Mouse (Mus musculus): ENCODE data around the gene Brwd1. TPM values are rescaled to one million over a fixed set of nuclear protein-coding genes. Genes with fewer than 3 reads are reported as not detected.

The Brwd1 gene
- polyA plus RNA-seq (2012; rRNA removed), result 79.9 and 86.7 TPM in 2 replicates

GRCm38 (mm10) chr16:96082301-96083178 lies at the start of gene Brwd1:
Gene Brwd1 (minus strand): TSS chr16:96082526.
- H3K4me1 ChIP-seq (ENCODE audit: control insufficient read depth, insufficient read depth, low read length), result peaks cover 12% of the 10 kb centered on the region
- peak within 1 kb of the TSS; percentile 90 for H3K4me3 ChIP-seq (replicated peaks; ENCODE audit: insufficient read depth, low read depth, low read length)
- H3K27me3 ChIP-seq (ENCODE audit: control insufficient read depth, insufficient read depth, low read length), result no peaks in the 10 kb centered on the region
- H3K27ac ChIP-seq (ENCODE audit: insufficient read depth, low read length), result peak within 1 kb of the TSS; percentile 86
- TF ChIP-seq CTCF (IDR thresholded peaks at IDR 0.05; ENCODE audit: borderline replicate concordance, insufficient read depth, low read depth, low read length) (no peak), POLR2A (IDR thresholded peaks at IDR 0.05; ENCODE audit: borderline replicate concordance, insufficient read depth, low read length) (peak; percentile 71)
- under 1% methylated on average over 102 of the region's 107 CpGs for WGBS
- DNase-seq, result peak; percentile 93 to 95

- Histone ChIP-seq H3K27ac (ENCODE audit: insufficient read depth, low read length) (peak overlapping the region; percentile 88), H3K4me3 (replicated peaks; ENCODE audit: insufficient read depth, low read depth, low read length) (peak overlapping the region; percentile 85), H3K27me3 (ENCODE audit: control insufficient read depth, insufficient read depth, low read length) (no peaks in the 10 kb centered on the region), H3K4me1 (ENCODE audit: control insufficient read depth, insufficient read depth, low read length) (no peaks in the 10 kb centered on the region)
- no peak for TF ChIP-seq POLR2A (IDR thresholded peaks at IDR 0.05; ENCODE audit: borderline replicate concordance, insufficient read depth, low read length)
- no peak for TF ChIP-seq CTCF (IDR thresholded peaks at IDR 0.05; ENCODE audit: borderline replicate concordance, insufficient read depth, low read depth, low read length)
- 3% methylated on average over 9 of the region's 9 CpGs for WGBS
- no peak for DNase-seq
These were observed 46.1 kb upstream of the Brwd1 start for GRCm38 (mm10) chr16:96128466-96128865.

- WGBS, result under 1% methylated on average over 65 of the region's 72 CpGs
- Histone ChIP-seq H3K27me3 (ENCODE audit: control insufficient read depth, insufficient read depth, low read length) (no peaks in the 10 kb centered on the region), H3K4me1 (ENCODE audit: control insufficient read depth, insufficient read depth, low read length) (no peaks in the 10 kb centered on the region), H3K27ac (ENCODE audit: insufficient read depth, low read length) (peak within 1 kb of the TSS; percentile 88), H3K4me3 (replicated peaks; ENCODE audit: insufficient read depth, low read depth, low read length) (peak within 1 kb of the TSS; percentile 85)
- peak; percentile 94 to 98 for DNase-seq
- TF ChIP-seq POLR2A (IDR thresholded peaks at IDR 0.05; ENCODE audit: borderline replicate concordance, insufficient read depth, low read length) (peak; percentile 97), CTCF (IDR thresholded peaks at IDR 0.05; ENCODE audit: borderline replicate concordance, insufficient read depth, low read depth, low read length) (no peak)
These were observed 45.5 kb upstream of the Brwd1 start, which contains the start of gene Hmgn1 for GRCm38 (mm10) chr16:96127657-96128344. Gene Hmgn1 (minus strand): TSS chr16:96127729.

GRCm38 (mm10) chr16:96127288-96127656 lies 44.9 kb upstream of the Brwd1 start:
- H3K4me3 ChIP-seq (replicated peaks; ENCODE audit: insufficient read depth, low read depth, low read length), result peak overlapping the region; percentile 85
- TF ChIP-seq POLR2A (IDR thresholded peaks at IDR 0.05; ENCODE audit: borderline replicate concordance, insufficient read depth, low read length) (no peak), CTCF (IDR thresholded peaks at IDR 0.05; ENCODE audit: borderline replicate concordance, insufficient read depth, low read depth, low read length) (no peak)
- under 1% methylated on average over 52 of the region's 52 CpGs for WGBS
- no peaks in the 10 kb centered on the region for H3K4me1 ChIP-seq (ENCODE audit: control insufficient read depth, insufficient read depth, low read length)
- H3K27me3 ChIP-seq (ENCODE audit: control insufficient read depth, insufficient read depth, low read length), result no peaks in the 10 kb centered on the region
- no peak for DNase-seq
- peak overlapping the region; percentile 63 for H3K27ac ChIP-seq (ENCODE audit: insufficient read depth, low read length)

- Histone ChIP-seq H3K4me3 (replicated peaks; ENCODE audit: insufficient read depth, low read depth, low read length) (peak overlapping the region; percentile 85), H3K27ac (ENCODE audit: insufficient read depth, low read length) (0 out of 2 replicates have a peak overlapping the region, but pooled peaks have one; percentile 63), H3K4me1 (ENCODE audit: control insufficient read depth, insufficient read depth, low read length) (no peaks in the 10 kb centered on the region), H3K27me3 (ENCODE audit: control insufficient read depth, insufficient read depth, low read length) (no peaks in the 10 kb centered on the region)
- 6% methylated on average over 19 of the region's 19 CpGs for WGBS
- no peak for TF ChIP-seq CTCF (IDR thresholded peaks at IDR 0.05; ENCODE audit: borderline replicate concordance, insufficient read depth, low read depth, low read length)
- TF ChIP-seq POLR2A (IDR thresholded peaks at IDR 0.05; ENCODE audit: borderline replicate concordance, insufficient read depth, low read length), result no peak
- peak in 1 of 2 experiments; percentile 33 for DNase-seq
These were observed 44.4 kb upstream of the Brwd1 start for GRCm38 (mm10) chr16:96126684-96127171.

GRCm38 (mm10) chr16:96120022-96120623 lies 37.8 kb upstream of the Brwd1 start:
- no peak for TF ChIP-seq CTCF (IDR thresholded peaks at IDR 0.05; ENCODE audit: borderline replicate concordance, insufficient read depth, low read depth, low read length)
- TF ChIP-seq POLR2A (IDR thresholded peaks at IDR 0.05; ENCODE audit: borderline replicate concordance, insufficient read depth, low read length), result no peak
- 77% methylated on average over 4 of the region's 4 CpGs for WGBS

GRCm38 (mm10) chr16:96114729-96115128 lies 32.4 kb upstream of the Brwd1 start:
- no peak for DNase-seq
- Histone ChIP-seq H3K27me3 (ENCODE audit: control insufficient read depth, insufficient read depth, low read length) (no peaks in the 10 kb centered on the region), H3K4me3 (replicated peaks; ENCODE audit: insufficient read depth, low read depth, low read length) (no peak overlapping the region), H3K4me1 (ENCODE audit: control insufficient read depth, insufficient read depth, low read length) (no peaks in the 10 kb centered on the region), H3K27ac (ENCODE audit: insufficient read depth, low read length) (no peak overlapping the region)
- WGBS, result 45% methylated on average over 4 of the region's 4 CpGs
- TF ChIP-seq CTCF (IDR thresholded peaks at IDR 0.05; ENCODE audit: borderline replicate concordance, insufficient read depth, low read depth, low read length) (no peak), POLR2A (IDR thresholded peaks at IDR 0.05; ENCODE audit: borderline replicate concordance, insufficient read depth, low read length) (no peak)

More at GRCm38 (mm10) chr16:96120022-96120623, 37.8 kb upstream of the Brwd1 start:
- no peaks in the 10 kb centered on the region for H3K4me1 ChIP-seq (ENCODE audit: control insufficient read depth, insufficient read depth, low read length)
- H3K27me3 ChIP-seq (ENCODE audit: control insufficient read depth, insufficient read depth, low read length), result no peaks in the 10 kb centered on the region
- no peak for DNase-seq
- H3K27ac ChIP-seq (ENCODE audit: insufficient read depth, low read length), result no peak overlapping the region
- H3K4me3 ChIP-seq (replicated peaks; ENCODE audit: insufficient read depth, low read depth, low read length), result no peak overlapping the region

Data from cerebellum, adult 2 months (tissue).